In the genomic region with DNA sequence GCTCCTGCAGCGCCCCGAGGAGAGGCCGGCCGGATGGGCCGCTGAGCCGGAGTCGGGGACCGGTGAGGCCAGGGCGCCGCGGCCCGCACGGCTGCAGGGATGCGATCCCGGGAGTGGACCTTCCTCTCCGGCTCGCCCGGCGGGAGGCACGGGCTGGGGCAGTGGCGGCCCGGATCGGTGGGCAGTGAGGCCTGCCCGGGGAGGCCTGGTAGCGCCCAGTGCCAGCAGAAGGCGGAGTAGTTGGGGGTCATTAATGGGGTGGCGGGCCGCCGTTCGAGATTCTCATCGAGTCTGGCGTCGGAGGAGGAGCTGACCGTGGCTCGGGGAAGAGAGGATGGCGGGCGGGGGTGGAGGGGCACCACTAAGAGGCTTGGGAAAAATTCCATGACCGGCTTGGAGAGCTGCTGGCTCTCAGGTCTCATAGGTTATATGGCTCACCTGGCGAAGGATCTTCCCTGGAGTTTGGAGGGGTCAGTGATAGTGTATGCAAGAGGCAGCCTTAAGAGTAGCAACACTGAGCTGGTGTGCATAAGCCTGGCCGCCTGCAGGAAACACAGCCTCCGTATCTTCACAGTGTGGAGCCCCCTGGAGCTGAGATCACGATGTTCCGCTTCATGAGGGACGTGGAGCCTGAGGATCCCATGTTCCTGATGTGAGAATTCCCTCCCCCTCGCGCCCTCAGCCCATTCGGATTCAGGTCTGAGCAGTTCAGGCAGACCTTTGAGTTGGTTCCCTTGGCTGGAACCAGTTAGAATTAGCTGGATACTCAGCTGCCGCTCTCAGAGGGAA, we compare ENCODE assay signal across 8 mouse cellular contexts. TPM values are rescaled to one million over a fixed set of nuclear protein-coding genes. Genes with fewer than 3 reads are reported as not detected.
DNase-seq lines count a peak whose midpoint lies in the region; ATAC-seq and TF ChIP-seq lines count a peak whose summit lies in the region.

No protein-coding gene starts in this region.

- TF ChIP-seq CTCF in layer of hippocampus, adult 2 months (conservative IDR thresholded peaks at IDR 0.05), result peak; percentile 61

- H3K4me3 ChIP-seq in layer of hippocampus, adult 2 months, result peak overlapping the region; percentile 98
- H3K4me3 ChIP-seq in forebrain, embryonic 11.5 days (ENCODE audit: low read depth, low read length), result peak overlapping the region; percentile 95
- H3K4me3 ChIP-seq in intestine, embryonic 16.5 days (ENCODE audit: low read length), result peak overlapping the region; percentile 98
- H3K4me3 ChIP-seq in lung, embryonic 16.5 days (ENCODE audit: low read length), result peak overlapping the region; percentile 98

- peak; percentile 32 to 49 for DNase-seq in layer of hippocampus, adult 2 months (ENCODE audit: low spot score in 2 of 2)
- no peak for DNase-seq in layer of hippocampus, adult 8-10 months (ENCODE audit: low spot score in 2 of 2)
- peak; percentile 67 for DNase-seq in ZHBTc4 (ENCODE audit: low read depth, low spot score)
- DNase-seq in forebrain, embryonic 11.5 days (ENCODE audit: low spot score), result no peak
- DNase-seq in right cerebral cortex, postnatal 4 days, result peak; percentile 58
- DNase-seq in ovary, adult 18-20 months (ENCODE audit: low spot score), result no peak

- H3K27ac ChIP-seq in layer of hippocampus, adult 2 months, result peak overlapping the region; percentile 99
- H3K27ac ChIP-seq in forebrain, embryonic 11.5 days (ENCODE audit: low read depth, low read length), result peak overlapping the region; percentile 86
- H3K27ac ChIP-seq in intestine, embryonic 16.5 days (ENCODE audit: low read length), result peak overlapping the region; percentile 92
- peak overlapping the region; percentile 98 for H3K27ac ChIP-seq in lung, embryonic 16.5 days (ENCODE audit: low read length)

- 2% methylated on average over 45 of the region's 48 CpGs for WGBS in forebrain, embryonic 11.5 days
- under 1% methylated on average over 48 of the region's 48 CpGs for WGBS in intestine, embryonic 16.5 days
- WGBS in lung, embryonic 16.5 days, result under 1% methylated on average over 48 of the region's 48 CpGs

- H3K27me3 ChIP-seq in forebrain, embryonic 11.5 days (ENCODE audit: control insufficient read depth, insufficient read depth, low read length), result no peaks in the 10 kb centered on the region
- H3K27me3 ChIP-seq in intestine, embryonic 16.5 days (replicated peaks; ENCODE audit: control insufficient read depth, insufficient read depth, low read length), result no peaks in the 10 kb centered on the region
- no peaks in the 10 kb centered on the region for H3K27me3 ChIP-seq in lung, embryonic 16.5 days (ENCODE audit: control insufficient read depth, insufficient read depth, low read depth, low read length)

- peak overlapping the region; percentile 92 for H3K4me2 ChIP-seq in forebrain, embryonic 11.5 days (ENCODE audit: low read depth, low read length, severe bottlenecking)
- H3K4me2 ChIP-seq in intestine, embryonic 16.5 days (ENCODE audit: low read depth, low read length), result peak overlapping the region; percentile 94
- peak overlapping the region; percentile 70 for H3K4me2 ChIP-seq in lung, embryonic 16.5 days (ENCODE audit: low read depth, low read length)

- H3K4me1 ChIP-seq in forebrain, embryonic 11.5 days (replicated peaks; ENCODE audit: control insufficient read depth, insufficient read depth, low read length), result peaks cover 11% of the 10 kb centered on the region
- H3K4me1 ChIP-seq in intestine, embryonic 16.5 days (ENCODE audit: control insufficient read depth, insufficient read depth, low read length), result peaks cover 33% of the 10 kb centered on the region
- peaks cover 19% of the 10 kb centered on the region for H3K4me1 ChIP-seq in lung, embryonic 16.5 days (replicated peaks; ENCODE audit: control insufficient read depth, insufficient read depth, low read length)

- H3K36me3 ChIP-seq in forebrain, embryonic 11.5 days (ENCODE audit: control insufficient read depth, insufficient read depth, low read length), result peaks cover 10% of the 10 kb centered on the region
- H3K36me3 ChIP-seq in intestine, embryonic 16.5 days (ENCODE audit: control insufficient read depth, insufficient read depth, low read length), result peaks cover 22% of the 10 kb centered on the region; the same call in 1 of the 2 replicates
- H3K36me3 ChIP-seq in lung, embryonic 16.5 days (ENCODE audit: control insufficient read depth, insufficient read depth, low read length), result peaks cover 34% of the 10 kb centered on the region

- peak overlapping the region; percentile 94 for H3K9ac ChIP-seq in forebrain, embryonic 11.5 days (ENCODE audit: low read length)
- peak overlapping the region; percentile 90 for H3K9ac ChIP-seq in intestine, embryonic 16.5 days (ENCODE audit: low read depth, low read length)
- peak overlapping the region; percentile 98 for H3K9ac ChIP-seq in lung, embryonic 16.5 days (ENCODE audit: low read length)

- H3K9me3 ChIP-seq in forebrain, embryonic 11.5 days (ENCODE audit: control insufficient read depth, low read length), result no peaks in the 10 kb centered on the region
- no peaks in the 10 kb centered on the region for H3K9me3 ChIP-seq in intestine, embryonic 16.5 days (ENCODE audit: control insufficient read depth, low read length)
- no peaks in the 10 kb centered on the region for H3K9me3 ChIP-seq in lung, embryonic 16.5 days (ENCODE audit: control insufficient read depth, low read length)

- ATAC-seq in forebrain, embryonic 11.5 days (replicated peaks; ENCODE audit: low FRiP score), result peak; percentile 18
- peak; percentile 18 for ATAC-seq in intestine, embryonic 16.5 days
- ATAC-seq in lung, embryonic 16.5 days (ENCODE audit: low read depth), result peak; percentile 34

RNA-seq across cellular contexts. Expression of gene Mlf2, which starts 0.5 kb away (rescaled TPM):
- total RNA-seq in layer of hippocampus, adult 2 months (2021), result 100 to 1,000 TPM; 627 to 642 TPM
- total RNA-seq in layer of hippocampus, adult 8-10 months (2022), result 100 to 1,000 TPM; 564 to 596 (median 590) TPM
- 450 and 480 TPM in 2 replicates for polyA plus RNA-seq in forebrain, embryonic 11.5 days (2014; fragmentation: Nextera tagmentation; extraction: Ambion mirVana)
- polyA plus RNA-seq in intestine, embryonic 16.5 days (2015; fragmentation: Nextera tagmentation; extraction: Ambion mirVana), result 296 and 299 TPM in 2 replicates
- polyA plus RNA-seq in lung, embryonic 16.5 days (2015; fragmentation: Nextera tagmentation; extraction: Ambion mirVana), result 317 and 323 TPM in 2 replicates

RNA-seq across cellular contexts. Expression of gene Ptms, which starts 11.8 kb away (rescaled TPM):
- 1,000 to 10,000 TPM in 1 of 2 experiments, 100 to 1,000 TPM in 1; 991 to 1,057 TPM for total RNA-seq in layer of hippocampus, adult 2 months (2021)
- 100 to 1,000 TPM; 881 to 936 (median 911) TPM for total RNA-seq in layer of hippocampus, adult 8-10 months (2022)
- polyA plus RNA-seq in forebrain, embryonic 11.5 days (2014; fragmentation: Nextera tagmentation; extraction: Ambion mirVana), result 369 and 455 TPM in 2 replicates
- 87.8 and 173 TPM in 2 replicates for polyA plus RNA-seq in intestine, embryonic 16.5 days (2015; fragmentation: Nextera tagmentation; extraction: Ambion mirVana)
- polyA plus RNA-seq in lung, embryonic 16.5 days (2015; fragmentation: Nextera tagmentation; extraction: Ambion mirVana), result 341 and 346 TPM in 2 replicates

RNA-seq across cellular contexts. Expression of gene Lag3, which starts 20.2 kb away (rescaled TPM):
- total RNA-seq in layer of hippocampus, adult 2 months (2021), result 1 to 10 TPM; 1.3 to 1.7 TPM
- total RNA-seq in layer of hippocampus, adult 8-10 months (2022), result 10 to 100 TPM in 2 of 4 experiments, 1 to 10 TPM in 2; 1.6 to 15.6 (median 8.5) TPM
- 2.3 and 2.5 TPM in 2 replicates for polyA plus RNA-seq in forebrain, embryonic 11.5 days (2014; fragmentation: Nextera tagmentation; extraction: Ambion mirVana)
- 1.9 TPM in 2 replicates for polyA plus RNA-seq in intestine, embryonic 16.5 days (2015; fragmentation: Nextera tagmentation; extraction: Ambion mirVana)
- 1.2 TPM in 2 replicates for polyA plus RNA-seq in lung, embryonic 16.5 days (2015; fragmentation: Nextera tagmentation; extraction: Ambion mirVana)

RNA-seq across cellular contexts. Expression of gene Cops7a, which starts 33.6 kb away (rescaled TPM):
- 100 to 1,000 TPM; 136 to 151 TPM for total RNA-seq in layer of hippocampus, adult 2 months (2021)
- total RNA-seq in layer of hippocampus, adult 8-10 months (2022), result 100 to 1,000 TPM; 129 to 152 (median 145) TPM
- polyA plus RNA-seq in forebrain, embryonic 11.5 days (2014; fragmentation: Nextera tagmentation; extraction: Ambion mirVana), result 111 and 122 TPM in 2 replicates
- 170 and 176 TPM in 2 replicates for polyA plus RNA-seq in intestine, embryonic 16.5 days (2015; fragmentation: Nextera tagmentation; extraction: Ambion mirVana)
- polyA plus RNA-seq in lung, embryonic 16.5 days (2015; fragmentation: Nextera tagmentation; extraction: Ambion mirVana), result 138 and 153 TPM in 2 replicates

RNA-seq across cellular contexts. Expression of gene Cd4, which starts 43.7 kb away (rescaled TPM):
- total RNA-seq in layer of hippocampus, adult 2 months (2021), result under 1 TPM; 0.18 to 0.47 TPM
- total RNA-seq in layer of hippocampus, adult 8-10 months (2022), result under 1 TPM in 2 of 4 experiments, not detected in 2; 0.12 to 0.38 TPM
- polyA plus RNA-seq in forebrain, embryonic 11.5 days (2014; fragmentation: Nextera tagmentation; extraction: Ambion mirVana), result not detected in 2 replicates
- polyA plus RNA-seq in intestine, embryonic 16.5 days (2015; fragmentation: Nextera tagmentation; extraction: Ambion mirVana), result 0.44 and 0.70 TPM in 2 replicates
- polyA plus RNA-seq in lung, embryonic 16.5 days (2015; fragmentation: Nextera tagmentation; extraction: Ambion mirVana), result 0.13 and 0.44 TPM in 2 replicates

Comparison
In these comparisons a context has a peak if more than half of its experiments do, and no peak if none do; other contexts are left out.
1. DNase-seq: peak in layer of hippocampus, adult 2 months (2 of 2), ZHBTc4 (single experiment) and right cerebral cortex, postnatal 4 days (single experiment); none in layer of hippocampus, adult 8-10 months (0 of 2), forebrain, embryonic 11.5 days (single experiment) and ovary, adult 18-20 months (single experiment).
2. Peak in every context shown above with its lines, with median percentiles within 50 percentile points of each other: H3K27ac ChIP-seq, H3K4me3 ChIP-seq, ATAC-seq, H3K4me2 ChIP-seq and H3K9ac ChIP-seq.